Mouse (Mus musculus) MEL (cell line): ENCODE results near the gene Gm20388.

ENCODE experiments used
- EP300 ChIP-seq, 2 experiments: IDR thresholded peaks; 2 replicates each; pipeline ENCODE4 v1.6.1; 2011; ENCODE audit warnings: improper control_type of control experiment in 2 of 2, low read length in 2 of 2, low read depth in 1 of 2, mild to moderate bottlenecking in 1 of 2
- MAFK ChIP-seq: IDR thresholded peaks from 2 replicates; pipeline ENCODE4 v1.6.1; 2011; ENCODE audit warnings: low read depth, mild to moderate bottlenecking, low read length, improper control_type of control experiment, borderline replicate concordance
- POLR2A ChIP-seq, 2 experiments: IDR thresholded peaks; 2 replicates each; pipeline ENCODE4 v1.6.1; 2011 to 2012; ENCODE audit warnings: low read length in 2 of 2, mild to moderate bottlenecking in 2 of 2, control low read depth in 1 of 2, improper control_type of control experiment in 1 of 2, low read depth in 1 of 2, moderate library complexity in 1 of 2; ENCODE audit not compliant: control insufficient read depth in 1 of 2, insufficient read depth in 1 of 2, poor library complexity in 1 of 2

- no peak for TF ChIP-seq MAFK
- no peak for TF ChIP-seq POLR2A (IDR thresholded peaks at IDR 0.05; ENCODE audit: control insufficient read depth in 1 of 2, insufficient read depth in 1 of 2, low read depth in 1 of 2, low read length in 2 of 2, poor library complexity in 1 of 2)
- TF ChIP-seq EP300 (IDR thresholded peaks at IDR 0.05; ENCODE audit: low read depth in 1 of 2, low read length in 2 of 2) = no peak
These were observed 2192.6 kb downstream of the Gm20388 start for GRCm38 (mm10) chr8:122103241-122103640.
